Mouse (Mus musculus) cerebellum, postnatal 10 days (tissue): ENCODE results near the gene Ndufaf1.
A peak's percentile ranks its signal among the peaks of the same experiment; 100 is the strongest.
"Not testable (repeated sequence)": the region's sequence is repeated elsewhere in the genome, so short reads cannot be mapped to it uniquely, and the experiment has no call there.

ENCODE experiments used
- DNase-seq, 2 experiments: peaks; one replicate each; pipeline ENCODE4 v3.0.0; 2021; ENCODE audit warnings: mixed read lengths in 2 of 2

The Ndufaf1 gene

GRCm38 (mm10) chr2:119662220-119663182 is at the start of gene Ndufaf1:
Gene Ndufaf1, minus strand, starts transcription at chr2:119662827.
- DNase-seq, result peak; percentile 86 to 89

- DNase-seq, result no peak
Observed at GRCm38 (mm10) chr2:119710011-119710410, 47.4 kb upstream of the Ndufaf1 start.

- DNase-seq, result no peak
Observed at GRCm38 (mm10) chr2:119707676-119708075, 45.0 kb upstream of the Ndufaf1 start.

- DNase-seq, result no peak
Observed at GRCm38 (mm10) chr2:119703171-119703570, 40.5 kb upstream of the Ndufaf1 start.

GRCm38 (mm10) chr2:119699962-119700361 is 37.3 kb upstream of the Ndufaf1 start:
- DNase-seq, result no peak

- peak in 1 of 2 experiments; percentile 6 for DNase-seq
Observed at GRCm38 (mm10) chr2:119698472-119698871, 35.8 kb upstream of the Ndufaf1 start.

DNA sequence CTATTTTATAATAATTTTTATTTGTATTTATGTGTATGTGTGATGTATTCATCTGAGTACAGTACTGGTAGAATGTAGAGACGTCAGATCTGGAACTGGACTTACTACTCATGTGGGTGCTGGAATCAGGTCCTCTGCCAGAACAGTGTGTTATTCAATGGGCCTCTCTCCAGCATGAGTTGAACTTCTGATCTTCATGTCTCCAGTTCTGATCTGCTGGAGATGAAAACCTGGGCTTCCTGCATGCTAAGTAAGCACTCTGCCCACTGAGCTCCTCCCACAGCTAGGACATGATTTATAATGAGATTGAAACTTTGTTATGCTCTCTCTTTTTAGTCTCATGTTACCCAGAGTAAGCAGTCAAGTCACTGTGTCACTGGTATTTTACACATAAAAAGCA is 33.5 kb upstream of the Ndufaf1 start:
- no peak for DNase-seq

DNA sequence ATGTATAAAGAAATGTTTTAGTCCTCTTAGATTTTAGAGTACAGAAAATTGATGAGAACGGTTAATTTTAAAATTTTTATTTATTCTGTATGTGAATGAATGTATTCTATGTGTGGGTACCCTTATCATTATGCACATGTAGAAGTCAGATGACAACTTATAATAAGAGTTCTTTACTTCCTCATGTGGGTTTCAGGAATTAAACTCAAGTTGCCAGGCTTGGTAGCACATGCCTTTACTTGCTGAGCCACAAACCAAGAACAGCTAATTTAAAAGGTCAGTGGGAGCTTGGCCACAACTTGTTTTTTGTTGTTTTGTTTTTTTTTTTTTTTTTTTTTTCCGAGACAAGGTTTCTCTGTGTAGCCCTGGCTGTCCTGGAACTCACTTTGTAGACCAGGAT is 32.2 kb upstream of the Ndufaf1 start:
- DNase-seq, result no peak

DNA sequence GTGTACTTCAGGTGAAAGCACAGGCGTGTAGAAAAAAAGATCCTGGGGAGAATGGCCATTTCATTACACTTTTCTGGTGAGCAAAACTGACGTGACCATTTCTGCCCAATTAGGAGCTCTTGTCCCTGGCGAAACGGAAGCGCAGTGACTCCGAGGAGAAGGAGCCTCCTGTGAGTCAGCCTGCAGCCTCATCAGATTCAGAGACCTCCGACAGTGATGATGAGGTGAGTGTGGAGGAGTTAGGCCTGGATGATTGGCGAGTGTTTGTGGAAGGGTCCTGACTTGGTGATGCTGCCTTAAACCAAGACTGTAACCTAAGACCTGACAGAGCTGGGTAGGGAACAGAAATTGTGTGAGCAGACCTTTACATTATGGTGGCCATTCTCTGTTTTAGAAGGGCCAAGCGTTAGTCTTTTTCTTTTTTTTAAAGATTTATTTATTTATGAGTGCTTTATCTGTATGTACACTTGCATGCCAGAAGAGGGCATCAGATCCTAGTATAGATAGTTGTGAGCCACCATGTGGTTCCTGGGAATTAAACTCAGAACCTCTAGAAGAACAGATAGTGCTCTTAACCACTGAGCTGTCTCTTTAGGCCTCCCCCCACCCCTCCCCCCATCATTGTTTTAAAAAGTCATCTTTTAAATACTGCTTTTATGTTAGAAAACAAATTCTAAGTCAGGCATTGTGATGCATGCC is 29.5 kb upstream of the Ndufaf1 start:
- peak in 1 of 2 experiments; percentile 8 for DNase-seq

DNA sequence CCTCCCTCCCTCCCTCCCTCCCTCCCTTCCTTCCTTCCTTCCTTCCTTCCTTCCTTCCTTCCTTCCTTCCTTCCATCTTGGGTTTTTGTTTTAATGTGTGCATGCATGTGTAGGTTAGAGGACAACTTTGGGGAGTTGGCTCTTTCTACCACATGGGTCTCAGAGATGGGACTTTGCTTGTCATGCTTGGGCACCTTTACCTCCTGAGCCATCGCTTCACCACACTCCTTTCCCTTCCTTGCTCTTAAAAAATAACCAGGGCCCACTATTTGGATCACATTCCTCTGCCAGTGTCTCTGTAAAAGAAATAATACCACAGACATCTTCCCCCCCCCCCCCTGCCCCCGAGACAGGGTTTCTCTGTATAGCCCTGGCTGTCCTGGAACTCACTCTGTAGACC is 21.1 kb upstream of the Ndufaf1 start:
- DNase-seq, result no peak

DNA sequence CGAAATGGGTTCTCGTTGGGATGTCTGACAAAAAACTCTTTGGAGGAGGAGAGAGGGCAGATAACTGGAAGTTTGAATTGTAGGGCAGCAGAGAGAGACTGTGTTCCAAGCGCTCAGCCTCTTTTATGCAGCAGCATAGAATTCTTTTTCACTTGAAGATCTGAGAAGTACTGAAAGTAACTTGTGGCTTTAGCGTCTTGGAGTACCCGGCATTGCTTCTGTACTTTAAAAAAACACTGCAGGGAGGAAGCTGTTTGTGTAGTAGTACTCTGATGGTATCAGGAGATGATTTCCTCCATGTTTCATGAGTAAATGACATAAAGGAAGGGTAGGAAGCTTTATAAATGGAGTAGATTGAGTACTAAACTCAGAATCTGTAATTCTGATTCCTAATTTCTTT is 13.2 kb upstream of the Ndufaf1 start:
- no peak for DNase-seq

GRCm38 (mm10) chr2:119675215-119675784 is 12.7 kb upstream of the Ndufaf1 start:
- DNase-seq, result no peak

- DNase-seq, result peak; percentile 100
Observed at GRCm38 (mm10) chr2:119674525-119675214, 12.0 kb upstream of the Ndufaf1 start, which contains the start of gene Rtf1. Gene Rtf1, plus strand, starts transcription at chr2:119675068.

DNA sequence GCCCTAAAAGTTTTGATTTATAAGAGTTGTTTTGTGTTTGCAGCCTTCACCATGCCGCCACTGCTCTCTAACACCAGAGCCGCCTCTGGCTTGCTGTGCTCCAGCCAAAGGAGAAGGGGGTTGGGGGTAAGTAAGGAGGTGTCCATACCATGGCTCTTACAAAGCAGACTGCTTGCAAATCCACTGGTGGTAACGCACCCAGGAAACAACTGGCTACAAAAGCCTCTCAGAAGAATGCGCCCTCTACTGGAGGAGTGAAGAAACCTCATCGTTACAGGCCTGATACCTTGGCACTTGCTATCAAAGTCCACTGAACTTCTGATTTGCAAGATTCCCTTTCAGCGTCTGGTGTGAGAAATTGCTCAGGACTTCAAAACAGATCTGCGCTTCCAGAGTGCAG is 6.4 kb upstream of the Ndufaf1 start:
- DNase-seq, result peak in 1 of 2 experiments; percentile 18

GRCm38 (mm10) chr2:119665744-119666143 is 3.1 kb upstream of the Ndufaf1 start:
- not testable (repeated sequence) for DNase-seq

- no peak for DNase-seq
Observed at GRCm38 (mm10) chr2:119644254-119644653, 18.4 kb downstream of the Ndufaf1 start.

GRCm38 (mm10) chr2:119641214-119641912 is 21.3 kb downstream of the Ndufaf1 start:
- DNase-seq, result no peak

DNA sequence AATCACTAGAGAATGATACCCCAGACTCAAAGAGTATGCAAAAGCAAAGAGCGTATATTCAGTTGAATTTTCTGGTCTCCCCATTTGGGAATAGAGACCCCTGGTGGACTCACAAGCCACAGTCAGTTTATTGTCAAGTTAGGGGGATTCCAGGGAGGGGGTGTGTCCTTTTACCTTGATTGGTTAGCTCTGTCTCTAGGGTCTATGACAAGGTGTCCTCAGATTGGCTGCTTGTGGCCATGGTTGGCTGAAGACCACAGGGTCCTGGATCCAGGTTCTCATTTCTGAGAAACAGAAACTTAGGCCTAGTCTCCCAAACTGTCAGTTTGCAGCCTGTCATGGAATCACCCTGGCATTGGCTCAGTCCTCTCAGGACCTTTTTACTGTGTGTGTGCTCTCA is 25.8 kb downstream of the Ndufaf1 start:
- peak in 1 of 2 experiments; percentile 6 for DNase-seq

GRCm38 (mm10) chr2:119621302-119621701 is 41.3 kb downstream of the Ndufaf1 start:
- DNase-seq, result no peak

GRCm38 (mm10) chr2:119619002-119619401 is 43.6 kb downstream of the Ndufaf1 start:
- not testable (repeated sequence) for DNase-seq

GRCm38 (mm10) chr2:119618199-119618982 is 44.2 kb downstream of the Ndufaf1 start, which contains the start of the genes Nusap1 and Oip5:
Gene Nusap1, plus strand, starts transcription at chr2:119618298.
Gene Oip5, minus strand, starts transcription at chr2:119618469.
- peak; percentile 96 for DNase-seq
